Mouse (Mus musculus) left cerebral cortex, postnatal 36 days (tissue): ENCODE results near the gene Csnk2a1. TPM values are rescaled to one million over a fixed set of nuclear protein-coding genes. Genes with fewer than 3 reads are reported as not detected.
"Not testable (repeated sequence)": the region's sequence is repeated elsewhere in the genome, so short reads cannot be mapped to it uniquely, and the experiment has no call there.

ENCODE experiments used
- DNase-seq, 2 experiments: peaks; one replicate each; pipeline ENCODE4 v3.0.0; 2021 to 2022; ENCODE audit warnings: low spot score in 2 of 2, mixed read lengths in 1 of 2
- intact Hi-C: fragments of 180-260 bp; cut with DNase I; formaldehyde crosslinking; loops from one replicate; pipeline ENCODE4 v1.15.1; 2025
- total RNA-seq, 2 experiments: library from RNA; stranded (reverse); gene quantifications; 2 replicates each; pipeline ENCODE4 v1.2.3; 2021

Gene Csnk2a1
- total RNA-seq, 2 experiments from 2014 or later: 96.2 to 111 TPM

GRCm38 (mm10) chr2:152227051-152227481, 427 bp downstream of the Csnk2a1 start:
- DNase-seq: peak in 1 of 2 experiments; percentile 76
- intact Hi-C loops: no loop called here

- intact Hi-C loops: no loop called here
- DNase-seq: no peak
Observed at GRCm38 (mm10) chr2:152230046-152230445, 3.4 kb downstream of the Csnk2a1 start.

GRCm38 (mm10) chr2:152237926-152238325, 11.3 kb downstream of the Csnk2a1 start:
- DNase-seq: no peak
- intact Hi-C loops: no loop called here

- no peak for DNase-seq
- intact Hi-C loops: no loop called here
Observed at GRCm38 (mm10) chr2:152240580-152240979, 13.9 kb downstream of the Csnk2a1 start.

GRCm38 (mm10) chr2:152247213-152247612, 20.6 kb downstream of the Csnk2a1 start:
- intact Hi-C loops: no loop called here
- DNase-seq: no peak

GRCm38 (mm10) chr2:152250511-152250910, 23.9 kb downstream of the Csnk2a1 start:
- DNase-seq: no peak
- intact Hi-C loops: no loop called here

- intact Hi-C loops: no loop called here
Observed at GRCm38 (mm10) chr2:152259739-152260138, 33.1 kb downstream of the Csnk2a1 start.

GRCm38 (mm10) chr2:152273639-152274038, 47.0 kb downstream of the Csnk2a1 start:
- intact Hi-C loops: no loop called here
- no peak for DNase-seq

More at GRCm38 (mm10) chr2:152259739-152260138, 33.1 kb downstream of the Csnk2a1 start:
- no peak for DNase-seq

- DNase-seq: no peak
- intact Hi-C loops: no loop called here
Observed at GRCm38 (mm10) chr2:152281407-152281806, 54.8 kb downstream of the Csnk2a1 start.

- intact Hi-C loops: no loop called here
- no peak for DNase-seq
Observed at GRCm38 (mm10) chr2:152287560-152287959, 60.9 kb downstream of the Csnk2a1 start.

- no peak for DNase-seq
- intact Hi-C loops: no loop called here
Observed at GRCm38 (mm10) chr2:152288046-152288445, 61.4 kb downstream of the Csnk2a1 start.

GRCm38 (mm10) chr2:152289623-152290022, 63.0 kb downstream of the Csnk2a1 start:
- intact Hi-C loops: not testable (repeated sequence)

GRCm38 (mm10) chr2:152292475-152292874, 65.8 kb downstream of the Csnk2a1 start:
- intact Hi-C loops: no loop called here
- DNase-seq: no peak

More at GRCm38 (mm10) chr2:152289623-152290022, 63.0 kb downstream of the Csnk2a1 start:
- not testable (repeated sequence) for DNase-seq

- no peak for DNase-seq
- intact Hi-C loops: no loop called here
Observed at GRCm38 (mm10) chr2:152293179-152293726, 66.6 kb downstream of the Csnk2a1 start.

- intact Hi-C loops: no loop called here
- peak; percentile 91 to 95 for DNase-seq
Observed at GRCm38 (mm10) chr2:152293727-152294475, 67.3 kb downstream of the Csnk2a1 start, which contains the start of gene Tbc1d20. Gene Tbc1d20 (plus strand): TSS chr2:152293828.

GRCm38 (mm10) chr2:152294541-152294940, 67.9 kb downstream of the Csnk2a1 start:
- intact Hi-C loops: no loop called here
- no peak for DNase-seq

GRCm38 (mm10) chr2:152302862-152303261, 76.2 kb downstream of the Csnk2a1 start:
- DNase-seq: peak; percentile 22 to 32
- intact Hi-C loops: no loop called here

GRCm38 (mm10) chr2:152303781-152304180, 77.1 kb downstream of the Csnk2a1 start:
- intact Hi-C loops: no loop called here
- no peak for DNase-seq

- no peak for DNase-seq
- intact Hi-C loops: no loop called here
Observed at GRCm38 (mm10) chr2:152305480-152305879, 78.8 kb downstream of the Csnk2a1 start.

- DNase-seq: no peak
- intact Hi-C loops: no loop called here
Observed at GRCm38 (mm10) chr2:152307186-152307585, 80.5 kb downstream of the Csnk2a1 start.

GRCm38 (mm10) chr2:152312996-152313395, 86.4 kb downstream of the Csnk2a1 start:
- intact Hi-C loops: no loop called here
- DNase-seq: no peak
